Mouse (Mus musculus) myocyte (in vitro differentiated cells): ENCODE data around the gene Zdhhc25. TPM values are rescaled to one million over a fixed set of nuclear protein-coding genes. Genes with fewer than 3 reads are reported as not detected.

ENCODE experiments used
- H3K27me3 ChIP-seq: one replicate; pipeline ENCODE4 v1.6.1; 2011; ENCODE audit not compliant: control insufficient read depth, insufficient read depth, insufficient read length
- H3K36me3 ChIP-seq: one replicate; pipeline ENCODE4 v1.6.1; 2011; ENCODE audit not compliant: control insufficient read depth, insufficient read depth
- H3K4me2 ChIP-seq: one replicate; pipeline ENCODE4 v1.6.1; 2011; ENCODE audit warnings: low read depth, control low read depth
- H3K4me3 ChIP-seq: one replicate; pipeline ENCODE4 v1.5.1; 2011; ENCODE audit warnings: mild to moderate bottlenecking, control low read depth, moderate library complexity
- H3K79me2 ChIP-seq: one replicate; pipeline ENCODE4 v1.6.1; 2011; ENCODE audit not compliant: control insufficient read depth, insufficient read depth
- H3ac ChIP-seq: one replicate; pipeline ENCODE4 v1.6.1; 2011; ENCODE audit not compliant: control insufficient read depth, insufficient read length
- CEBPB ChIP-seq: IDR thresholded peaks from 2 replicates; pipeline ENCODE4 v1.6.1; 2011; ENCODE audit warnings: mild to moderate bottlenecking, moderate library complexity; ENCODE audit not compliant: poor library complexity, insufficient read depth, severe bottlenecking
- E2F4 ChIP-seq: IDR thresholded peaks from one replicate; pipeline ENCODE4 v1.6.1; 2011; ENCODE audit warnings: mild to moderate bottlenecking, control low read depth, moderate library complexity; ENCODE audit not compliant: insufficient read depth
- MAX ChIP-seq: IDR thresholded peaks from one replicate; pipeline ENCODE4 v1.6.1; 2011; ENCODE audit warnings: low read depth, mild to moderate bottlenecking, control low read depth
- MYOD1 ChIP-seq, 3 experiments: IDR thresholded peaks; one replicate each; pipeline ENCODE4 v1.6.1; 2011; ENCODE audit warnings: control low read depth in 2 of 3, low read depth in 2 of 3, mild to moderate bottlenecking in 2 of 3, moderate library complexity in 1 of 3; ENCODE audit not compliant: insufficient read length in 2 of 3, control insufficient read depth in 1 of 3
- MYOG ChIP-seq, 3 experiments: IDR thresholded peaks; one replicate each; pipeline ENCODE4 v1.6.1; 2011; ENCODE audit warnings: control low read depth in 2 of 3, low read depth in 2 of 3, mild to moderate bottlenecking in 2 of 3; ENCODE audit not compliant: insufficient read length in 2 of 3, control insufficient read depth in 1 of 3, insufficient read depth in 1 of 3
- POLR2A ChIP-seq: IDR thresholded peaks from one replicate; pipeline ENCODE4 v1.6.1; 2011; ENCODE audit warnings: low read depth, mild to moderate bottlenecking, control low read depth, moderate library complexity; ENCODE audit not compliant: insufficient read length
- POLR2AphosphoS2 ChIP-seq: IDR thresholded peaks from one replicate; pipeline ENCODE4 v1.6.1; 2011; ENCODE audit warnings: low read depth, control low read depth; ENCODE audit not compliant: insufficient read length
- REST ChIP-seq: IDR thresholded peaks from one replicate; pipeline ENCODE4 v1.6.1; 2011; ENCODE audit warnings: mild to moderate bottlenecking, control low read depth, moderate library complexity; ENCODE audit not compliant: insufficient read depth, insufficient read length
- SRF ChIP-seq: IDR thresholded peaks from one replicate; pipeline ENCODE4 v1.6.1; 2011; ENCODE audit warnings: low read depth; ENCODE audit not compliant: control insufficient read depth, insufficient read length
- TCF12 ChIP-seq: IDR thresholded peaks from one replicate; pipeline ENCODE4 v1.6.1; 2011; ENCODE audit warnings: mild to moderate bottlenecking, control low read depth; ENCODE audit not compliant: poor library complexity, insufficient read depth, severe bottlenecking
- TCF3 ChIP-seq: IDR thresholded peaks from one replicate; pipeline ENCODE4 v1.6.1; 2011; ENCODE audit warnings: low read depth, control low read depth; ENCODE audit not compliant: insufficient read length
- USF1 ChIP-seq: IDR thresholded peaks from one replicate; pipeline ENCODE4 v1.6.1; 2011; ENCODE audit warnings: low read depth, mild to moderate bottlenecking, control low read depth, moderate library complexity
- polyA plus RNA-seq: library from polyadenylated mRNA; unstranded; fragments of >200 nt; fragmentation: generic; extraction: Trizol; gene quantifications from one replicate; pipeline ENCODE4 v1.2.1, GENCODE M21; 2012; ENCODE audit warnings: missing spikeins

Gene Zdhhc25
- polyA plus RNA-seq, 1 experiment: 0.68 TPM

- H3K79me2 ChIP-seq: no peaks in the 10 kb centered on the region
Measured at GRCm38 (mm10) chr15:88565307-88565706, 34.8 kb upstream of the Zdhhc25 start.

GRCm38 (mm10) chr15:88565806-88566205 is 34.3 kb upstream of the Zdhhc25 start:
- H3K27me3 ChIP-seq: no peaks in the 10 kb centered on the region
- no peaks in the 10 kb centered on the region for H3K79me2 ChIP-seq
- no peak overlapping the region for H3K4me2 ChIP-seq
- TF ChIP-seq POLR2AphosphoS2 (no peak), POLR2A (no peak), USF1 (no peak), MYOD1 (IDR thresholded peaks at IDR 0.05; ENCODE audit: control insufficient read depth in 1 of 3, insufficient read length in 2 of 3, low read depth in 2 of 3) (no peak), CEBPB (no peak), MYOG (IDR thresholded peaks at IDR 0.05; ENCODE audit: control insufficient read depth in 1 of 3, insufficient read depth in 1 of 3, insufficient read length in 2 of 3, low read depth in 2 of 3) (no peak), TCF3 (no peak), SRF (no peak), MAX (no peak)
- no peak overlapping the region for H3ac ChIP-seq
- H3K36me3 ChIP-seq: no peaks in the 10 kb centered on the region
- H3K4me3 ChIP-seq: no peak overlapping the region

More at GRCm38 (mm10) chr15:88565307-88565706, 34.8 kb upstream of the Zdhhc25 start:
- H3K36me3 ChIP-seq: no peaks in the 10 kb centered on the region
- no peak overlapping the region for H3ac ChIP-seq
- no peak overlapping the region for H3K4me3 ChIP-seq
- H3K27me3 ChIP-seq: no peaks in the 10 kb centered on the region
- H3K4me2 ChIP-seq: no peak overlapping the region
- TF ChIP-seq TCF3 (no peak), MAX (no peak), CEBPB (no peak), SRF (no peak), POLR2AphosphoS2 (no peak), MYOD1 (IDR thresholded peaks at IDR 0.05; ENCODE audit: control insufficient read depth in 1 of 3, insufficient read length in 2 of 3, low read depth in 2 of 3) (no peak), USF1 (no peak), E2F4 (no peak)

- Histone ChIP-seq H3K36me3 (no peaks in the 10 kb centered on the region), H3K79me2 (no peaks in the 10 kb centered on the region), H3ac (no peak overlapping the region), H3K4me2 (no peak overlapping the region), H3K4me3 (no peak overlapping the region), H3K27me3 (no peaks in the 10 kb centered on the region)
- TF ChIP-seq MAX (no peak), POLR2A (no peak), USF1 (no peak), CEBPB (no peak), SRF (no peak), POLR2AphosphoS2 (no peak), MYOD1 (IDR thresholded peaks at IDR 0.05; ENCODE audit: control insufficient read depth in 1 of 3, insufficient read length in 2 of 3, low read depth in 2 of 3) (no peak), E2F4 (no peak), TCF3 (no peak), MYOG (IDR thresholded peaks at IDR 0.05; ENCODE audit: control insufficient read depth in 1 of 3, insufficient read depth in 1 of 3, insufficient read length in 2 of 3, low read depth in 2 of 3) (no peak), REST (no peak), TCF12 (no peak)
Measured at GRCm38 (mm10) chr15:88570697-88571096, 29.4 kb upstream of the Zdhhc25 start.

- TF ChIP-seq E2F4: no peak
- Histone ChIP-seq H3K79me2 (no peaks in the 10 kb centered on the region), H3K36me3 (no peaks in the 10 kb centered on the region), H3ac (no peak overlapping the region), H3K4me3 (no peak overlapping the region), H3K27me3 (no peaks in the 10 kb centered on the region), H3K4me2 (no peak overlapping the region)
Measured at GRCm38 (mm10) chr15:88579461-88579860, 20.6 kb upstream of the Zdhhc25 start.

GRCm38 (mm10) chr15:88602496-88602895 is 2.4 kb downstream of the Zdhhc25 start:
- Histone ChIP-seq H3ac (no peak overlapping the region), H3K36me3 (no peaks in the 10 kb centered on the region), H3K79me2 (no peaks in the 10 kb centered on the region), H3K27me3 (no peaks in the 10 kb centered on the region), H3K4me2 (no peak overlapping the region), H3K4me3 (no peak overlapping the region)
- TF ChIP-seq MYOD1 (IDR thresholded peaks at IDR 0.05; ENCODE audit: control insufficient read depth in 1 of 3, insufficient read length in 2 of 3, low read depth in 2 of 3) (no peak), POLR2AphosphoS2 (no peak), MAX (no peak), POLR2A (no peak), MYOG (IDR thresholded peaks at IDR 0.05; ENCODE audit: control insufficient read depth in 1 of 3, insufficient read depth in 1 of 3, insufficient read length in 2 of 3, low read depth in 2 of 3) (no peak), CEBPB (no peak), E2F4 (no peak), TCF12 (no peak), REST (no peak), TCF3 (no peak), USF1 (no peak), SRF (no peak)
